Mouse (Mus musculus) spleen, adult 18-20 months (tissue): ENCODE results near the gene Clba1.

Source experiments
- DNase-seq, 2 experiments: peaks; one replicate each; pipeline ENCODE4 v3.0.0; 2022; ENCODE audit warnings: mixed read lengths in 2 of 2

Clba1 gene

DNA sequence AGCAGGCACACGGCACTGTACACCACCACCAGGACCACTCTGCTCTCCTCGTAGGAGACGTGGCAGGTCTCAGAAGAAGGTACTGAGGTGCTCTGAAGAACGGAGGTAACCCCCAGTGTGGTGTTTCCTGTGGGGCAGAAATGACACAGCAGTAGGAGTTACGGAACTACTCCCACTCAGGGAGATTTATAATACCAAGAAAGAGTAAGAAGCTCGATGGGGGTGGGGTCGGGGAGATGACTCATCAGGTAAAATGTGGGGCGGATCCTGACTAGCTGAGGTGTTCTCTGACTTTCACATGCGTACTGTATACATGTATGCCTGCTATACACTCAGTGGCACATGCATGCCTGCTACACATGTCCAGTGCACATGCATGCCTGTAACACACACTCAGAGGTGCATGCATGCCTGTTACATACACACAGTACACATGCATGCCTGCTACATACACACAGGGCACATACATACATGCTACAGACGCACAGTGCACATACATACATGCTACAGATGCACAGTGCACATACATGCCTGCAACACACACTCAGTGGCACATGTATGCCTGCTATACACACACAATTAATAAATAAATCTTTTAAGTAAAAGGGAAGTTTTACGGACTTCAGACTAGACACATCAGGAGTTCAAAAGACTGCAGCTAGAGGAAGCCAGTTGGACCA lies 44.5 kb downstream of the Clba1 start:
- peak in 1 of 2 experiments; percentile 2 for DNase-seq

DNA sequence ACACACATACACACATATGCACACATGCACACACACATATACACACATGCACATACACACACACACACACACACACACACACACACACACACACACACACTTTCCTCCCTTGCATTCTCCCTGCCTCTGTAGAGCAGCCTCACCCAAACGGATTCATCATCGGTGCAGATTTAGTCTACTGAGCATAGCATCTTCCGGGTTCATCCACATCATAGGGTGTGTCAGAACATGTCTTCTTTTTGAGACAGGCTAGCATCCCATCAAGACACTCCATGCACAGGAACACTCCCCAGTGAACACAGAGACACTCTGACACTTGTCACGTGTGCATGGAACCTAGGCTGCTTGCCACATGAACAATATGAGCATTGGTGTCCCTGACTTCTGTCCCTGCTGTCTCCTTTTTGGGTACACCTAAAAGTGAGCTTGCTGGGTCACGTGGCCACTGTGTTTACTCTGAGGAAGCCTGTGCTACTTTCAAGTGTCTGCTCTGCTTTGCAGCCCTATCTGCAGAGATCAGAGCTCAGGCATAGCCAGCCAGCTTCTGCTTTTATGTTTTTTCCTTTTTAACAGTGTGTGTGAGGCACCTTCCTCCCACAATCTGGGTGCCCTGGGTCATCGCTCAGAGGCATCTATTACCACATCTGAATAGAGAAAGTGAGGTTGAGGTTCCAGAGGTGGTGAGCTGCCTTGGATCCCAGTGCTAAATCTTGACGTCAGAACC lies 46.0 kb downstream of the Clba1 start:
- DNase-seq: peak; percentile 48 to 54

DNA sequence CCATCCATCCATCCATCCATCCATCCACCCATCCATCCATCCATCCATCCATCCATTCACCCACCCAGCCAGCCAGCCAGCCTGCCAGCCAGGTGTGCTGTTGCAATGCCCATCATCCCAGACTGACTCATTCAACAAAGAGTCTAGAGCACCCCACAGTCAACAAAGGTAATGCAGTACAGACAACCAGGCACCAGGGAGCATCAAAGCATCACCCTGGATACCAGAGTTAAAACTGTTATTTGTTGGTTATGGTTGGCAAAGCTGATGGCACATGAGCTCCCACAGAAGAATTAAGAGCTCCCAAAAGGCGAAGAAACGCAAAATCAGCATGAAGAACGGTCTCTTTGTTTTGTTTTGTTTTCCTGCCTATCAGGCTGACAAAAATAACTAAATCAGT lies 47.6 kb downstream of the Clba1 start:
- DNase-seq: no peak

DNA sequence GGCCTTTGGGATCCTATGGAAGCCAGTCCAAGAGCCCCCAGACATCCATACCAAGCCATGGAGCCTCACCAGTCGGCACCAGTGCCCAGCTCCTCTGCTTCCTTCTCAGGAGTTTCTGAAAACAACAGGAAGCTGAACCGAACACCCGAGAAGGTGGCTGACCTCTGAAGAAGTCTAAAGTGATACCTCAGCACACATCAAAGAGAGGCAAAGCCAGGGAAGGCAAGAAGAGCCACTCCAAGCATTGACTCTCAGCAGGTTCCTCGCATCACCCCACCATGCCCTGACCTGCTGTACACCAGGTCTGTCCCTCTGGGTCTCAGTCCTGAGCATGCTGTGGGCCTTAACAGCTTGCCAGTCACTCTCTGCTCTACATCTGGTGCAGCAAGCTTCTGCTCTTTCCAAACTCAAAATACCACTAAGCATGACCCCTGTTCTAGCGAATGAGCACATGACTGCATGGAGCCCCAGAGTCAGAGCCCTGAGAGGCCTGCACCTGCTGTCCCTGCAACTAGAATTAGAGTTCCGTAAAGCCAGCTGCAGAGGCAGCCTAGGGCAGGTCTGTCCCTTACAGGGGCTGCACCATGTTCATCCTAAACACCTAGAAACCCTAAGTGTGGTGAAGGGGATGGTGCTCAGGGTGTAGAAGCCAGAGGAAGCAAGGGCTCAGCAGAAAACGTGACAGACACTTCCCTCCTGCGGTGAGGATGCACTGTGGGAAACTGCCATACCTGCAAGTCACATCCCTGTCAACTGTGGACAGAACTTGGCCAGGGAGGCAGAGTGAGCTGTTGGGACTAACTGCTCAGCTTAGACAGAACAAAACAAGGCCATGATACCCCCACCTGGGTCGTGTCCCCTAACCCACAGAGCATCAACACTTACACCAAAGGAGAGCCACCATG lies 48.5 kb downstream of the Clba1 start:
- no peak for DNase-seq

DNA sequence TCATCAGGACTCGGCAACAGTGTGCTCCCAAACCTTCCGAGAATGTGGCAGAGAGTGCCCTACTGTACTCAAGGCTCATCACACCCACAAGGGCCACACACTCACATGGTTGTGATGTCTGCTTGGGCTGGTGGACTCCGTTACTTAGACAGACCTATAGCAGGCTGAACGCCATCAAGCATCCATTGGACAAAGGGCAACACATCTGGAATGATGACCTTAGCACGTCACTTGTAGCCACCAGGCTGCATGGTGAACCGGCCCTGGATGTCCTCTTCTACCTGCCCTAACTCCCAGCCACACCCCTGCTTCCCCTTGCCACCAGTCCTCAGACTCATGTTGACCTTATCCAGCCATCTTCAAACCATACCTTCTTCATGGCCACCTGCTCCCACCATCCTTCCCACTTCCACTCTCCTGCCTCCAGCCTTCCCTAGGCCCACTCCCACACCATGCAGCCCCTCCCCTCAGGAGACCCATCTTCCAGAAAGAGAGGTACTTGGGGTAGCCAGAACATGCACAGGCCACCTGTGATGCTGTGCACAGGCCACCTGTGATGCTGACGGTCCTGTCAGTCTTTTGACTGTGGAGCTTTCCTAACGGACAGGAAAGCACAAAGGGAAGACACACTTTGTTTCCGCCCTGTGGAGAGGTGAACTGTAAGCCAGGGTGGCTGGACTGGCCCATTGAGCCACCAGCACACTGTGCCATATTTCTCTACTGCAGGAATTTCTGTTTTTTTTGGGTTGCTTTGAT lies 50.0 kb downstream of the Clba1 start:
- DNase-seq: no peak

DNA sequence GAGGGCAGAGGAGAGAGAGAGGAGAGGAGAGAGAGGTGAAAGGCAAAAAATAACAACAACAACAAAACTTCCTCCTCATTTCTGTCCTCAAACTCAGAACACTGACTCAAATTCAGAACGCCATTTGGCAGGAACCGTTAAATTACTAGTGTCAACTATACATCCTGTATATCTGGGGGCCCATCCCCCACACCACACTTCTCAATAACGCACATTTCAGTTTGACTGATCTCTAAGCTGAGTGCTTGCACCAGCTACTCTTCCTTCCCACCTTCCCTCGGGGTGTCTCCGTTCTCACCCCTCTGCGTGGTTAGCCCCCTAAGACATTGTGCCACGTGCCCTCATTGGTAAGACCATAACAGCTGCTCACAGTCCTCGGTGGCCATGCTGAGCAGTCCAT lies 51.2 kb downstream of the Clba1 start:
- DNase-seq: peak; percentile 51 to 74

DNA sequence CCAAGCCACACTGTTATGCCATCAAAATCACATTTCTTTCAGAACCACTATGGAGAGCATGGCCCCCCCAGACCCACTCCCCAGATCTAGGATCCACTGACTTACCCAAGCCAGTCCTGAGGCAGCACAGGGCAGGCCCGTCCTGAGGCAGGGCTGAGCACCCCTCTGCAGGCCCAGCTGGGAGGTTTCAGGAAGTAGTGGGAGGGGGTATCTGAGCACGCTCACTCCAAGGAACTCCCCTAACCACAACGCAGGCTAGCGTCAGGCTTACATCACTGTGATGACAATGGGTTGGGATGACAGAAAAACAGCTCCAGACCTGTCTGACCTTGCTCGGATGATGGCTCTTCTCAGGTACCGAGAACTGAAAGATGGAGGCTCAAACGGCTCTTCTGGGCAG lies 52.0 kb downstream of the Clba1 start:
- DNase-seq: peak in 1 of 2 experiments; percentile 51

DNA sequence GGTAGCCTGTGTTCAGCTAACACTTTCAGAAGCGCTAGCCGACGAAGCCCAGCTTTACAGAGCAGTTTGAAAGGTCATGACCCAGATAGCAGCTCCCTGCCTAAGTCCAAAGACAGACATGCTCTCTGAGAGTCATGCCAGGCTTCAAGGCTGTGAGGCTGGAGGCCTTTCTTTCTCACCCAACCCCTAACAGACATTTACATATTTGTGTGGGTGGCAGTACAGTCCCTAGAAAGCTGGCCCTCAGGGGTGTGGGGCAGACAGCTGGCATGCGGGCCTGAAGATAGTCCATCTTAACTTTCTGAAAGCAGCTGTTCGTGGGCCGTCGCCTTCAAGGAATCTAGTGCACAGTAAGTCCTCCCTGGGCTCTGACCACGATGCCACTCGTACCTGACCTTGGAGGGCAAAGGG lies 53.2 kb downstream of the Clba1 start:
- no peak for DNase-seq

DNA sequence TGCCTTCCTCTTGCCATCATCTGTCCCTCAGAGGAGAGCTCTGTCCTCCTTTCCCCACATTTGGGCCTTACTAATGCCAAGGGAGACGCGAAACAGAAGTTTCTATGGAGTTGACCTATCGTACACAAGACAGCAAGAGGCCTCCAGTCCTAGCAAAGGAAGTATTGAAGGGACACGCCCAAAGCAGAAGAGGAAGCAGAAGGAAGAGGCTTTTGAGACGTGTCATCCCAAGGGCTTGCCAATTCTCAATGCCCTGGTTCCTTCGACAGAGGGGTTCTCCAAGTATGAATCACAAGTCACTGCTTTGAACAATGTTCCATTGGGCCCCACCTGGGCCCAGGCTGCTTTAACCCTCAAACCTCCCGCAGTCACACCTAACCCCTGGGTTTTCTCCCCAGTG lies 56.1 kb downstream of the Clba1 start:
- no peak for DNase-seq
